Mouse (Mus musculus): ENCODE measurements around the gene Bcam.

Bcam gene

GRCm38 (mm10) chr7:19784764-19785535 lies 14.1 kb upstream of the Bcam start:
- peak; percentile 50 to 51 for DNase-seq

- DNase-seq, result no peak
Measured at GRCm38 (mm10) chr7:19783630-19784029, 12.8 kb upstream of the Bcam start.

GRCm38 (mm10) chr7:19782645-19783044 lies 11.8 kb upstream of the Bcam start:
- DNase-seq, result peak in 1 of 2 experiments; percentile 40

- DNase-seq, result no peak
Measured at GRCm38 (mm10) chr7:19781741-19782140, 10.9 kb upstream of the Bcam start.

- peak in 1 of 2 experiments; percentile 21 for DNase-seq
Measured at GRCm38 (mm10) chr7:19779903-19780302, 9.1 kb upstream of the Bcam start.

GRCm38 (mm10) chr7:19778645-19779044 lies 7.8 kb upstream of the Bcam start:
- DNase-seq, result no peak

- DNase-seq, result no peak
Measured at GRCm38 (mm10) chr7:19777049-19777723, 6.4 kb upstream of the Bcam start.

GRCm38 (mm10) chr7:19771682-19772081 lies 866 bp upstream of the Bcam start:
- no peak for DNase-seq

- DNase-seq, result peak; percentile 58 to 59
Measured at GRCm38 (mm10) chr7:19770375-19770754, 451 bp downstream of the Bcam start.

GRCm38 (mm10) chr7:19769434-19770374 lies 1.1 kb downstream of the Bcam start:
- DNase-seq, result no peak

GRCm38 (mm10) chr7:19769001-19769400 lies 1.8 kb downstream of the Bcam start:
- DNase-seq, result no peak

GRCm38 (mm10) chr7:19768251-19768650 lies 2.6 kb downstream of the Bcam start:
- no peak for DNase-seq

GRCm38 (mm10) chr7:19764581-19764980 lies 6.2 kb downstream of the Bcam start:
- no peak for DNase-seq

GRCm38 (mm10) chr7:19763829-19764477 lies 6.9 kb downstream of the Bcam start:
- DNase-seq, result no peak

GRCm38 (mm10) chr7:19762283-19762682 lies 8.5 kb downstream of the Bcam start:
- no peak for DNase-seq

- no peak for DNase-seq
Measured at GRCm38 (mm10) chr7:19760021-19760420, 10.8 kb downstream of the Bcam start.

GRCm38 (mm10) chr7:19758623-19759022 lies 12.2 kb downstream of the Bcam start:
- DNase-seq, result no peak

- no peak for DNase-seq
Measured at GRCm38 (mm10) chr7:19755851-19756786, 14.7 kb downstream of the Bcam start.

- no peak for DNase-seq
Measured at GRCm38 (mm10) chr7:19755008-19755407, 15.8 kb downstream of the Bcam start.

GRCm38 (mm10) chr7:19754065-19754464 lies 16.8 kb downstream of the Bcam start:
- DNase-seq, result no peak

GRCm38 (mm10) chr7:19753587-19753986 lies 17.2 kb downstream of the Bcam start:
- no peak for DNase-seq

- DNase-seq, result no peak
Measured at GRCm38 (mm10) chr7:19752652-19753051, 18.2 kb downstream of the Bcam start.

Measured in B cell, adult 2 months (primary cell).